Mouse (Mus musculus) MEL (cell line): ENCODE measurements around the gene Sdhc. TPM values are rescaled to one million over a fixed set of nuclear protein-coding genes. Genes with fewer than 3 reads are reported as not detected.

Experiments
- DNase-seq: peaks from one replicate; pipeline ENCODE4 v3.0.0; 2011; ENCODE audit warnings: low read depth, low spot score
- H3K27ac ChIP-seq: 2 replicates; pipeline ENCODE4 v1.5.1; 2012; ENCODE audit warnings: low read depth, mild to moderate bottlenecking, control low read depth, low read length, moderate library complexity; ENCODE audit not compliant: control insufficient read depth
- H3K27me3 ChIP-seq, 2 experiments: fragments of 150-350 bp in 1 of 2; sonication (generic) in 1 of 2; 2 replicates each; pipeline ENCODE4 v1.6.1; 2012; ENCODE audit warnings: low read length in 2 of 2, mild to moderate bottlenecking in 2 of 2, improper control_type of control experiment in 1 of 2, moderate library complexity in 1 of 2; ENCODE audit not compliant: insufficient read depth in 2 of 2, control insufficient read depth in 1 of 2
- H3K36me3 ChIP-seq, 2 experiments: 2 replicates each; pipeline ENCODE4 v1.6.1; 2012 to 2014; ENCODE audit warnings: low read length in 2 of 2, improper control_type of control experiment in 1 of 2, inconsistent platforms in 1 of 2, mild to moderate bottlenecking in 1 of 2; ENCODE audit not compliant: insufficient read depth in 2 of 2, control insufficient read depth in 1 of 2
- H3K4me1 ChIP-seq, 2 experiments: fragments of 150-350 bp in 1 of 2; sonication (generic) in 1 of 2; 2 replicates each; pipeline ENCODE4 v1.6.1; 2012; ENCODE audit warnings: low read length in 2 of 2, improper control_type of control experiment in 1 of 2, mild to moderate bottlenecking in 1 of 2; ENCODE audit not compliant: insufficient read depth in 2 of 2, control insufficient read depth in 1 of 2
- H3K4me3 ChIP-seq, 2 experiments: fragments of 150-350 bp in 1 of 2; sonication (generic) in 1 of 2; 2 replicates each; pipeline ENCODE4 v1.5.1; 2012; ENCODE audit warnings: low read depth in 2 of 2, low read length in 2 of 2, mild to moderate bottlenecking in 2 of 2, moderate library complexity in 2 of 2, control low read depth in 1 of 2, improper control_type of control experiment in 1 of 2; ENCODE audit not compliant: control insufficient read depth in 1 of 2, insufficient read depth in 1 of 2
- H3K79me2 ChIP-seq: 2 replicates; pipeline ENCODE4 v1.6.1; 2012; ENCODE audit warnings: mild to moderate bottlenecking, low read length, moderate library complexity; ENCODE audit not compliant: control insufficient read depth, poor library complexity, insufficient read depth
- H3K9ac ChIP-seq: 2 replicates; pipeline ENCODE4 v1.6.1; 2012; ENCODE audit warnings: low read depth, mild to moderate bottlenecking, control low read depth, low read length, moderate library complexity; ENCODE audit not compliant: control insufficient read depth, poor library complexity, severe bottlenecking
- H3K9me3 ChIP-seq: fragments of 150-350 bp; sonication (generic); replicated peaks from 2 replicates; pipeline ENCODE4 v1.6.1; 2012; ENCODE audit warnings: mild to moderate bottlenecking, low read length, improper control_type of control experiment, moderate library complexity; ENCODE audit not compliant: insufficient read depth
- CHD2 ChIP-seq: IDR thresholded peaks from 2 replicates; pipeline ENCODE4 v1.6.1; 2011; ENCODE audit warnings: low read length, improper control_type of control experiment
- CTCF ChIP-seq, 3 experiments: IDR thresholded peaks in 2 of 3; conservative IDR thresholded peaks in 1 of 3; 2 replicates each; pipeline ENCODE4 v1.5.1; 2011 to 2012; ENCODE audit warnings: low read length in 3 of 3, low read depth in 2 of 3, mild to moderate bottlenecking in 2 of 3, improper control_type of control experiment in 1 of 3, inconsistent platforms in 1 of 3, mixed read lengths in 1 of 3, moderate library complexity in 1 of 3; ENCODE audit not compliant: control insufficient read depth in 1 of 3, insufficient read depth in 1 of 3, poor library complexity in 1 of 3, severe bottlenecking in 1 of 3
- ELF1 ChIP-seq: IDR thresholded peaks from 2 replicates; pipeline ENCODE4 v1.6.1; 2014; ENCODE audit warnings: low read depth, mild to moderate bottlenecking, inconsistent platforms, low read length, improper control_type of control experiment, moderate library complexity
- ETS1 ChIP-seq: IDR thresholded peaks from 2 replicates; pipeline ENCODE4 v1.6.1; 2012; ENCODE audit warnings: low read depth, mild to moderate bottlenecking, inconsistent platforms, low read length, improper control_type of control experiment, moderate library complexity
- GABPA ChIP-seq: IDR thresholded peaks from 2 replicates; pipeline ENCODE4 v1.6.1; 2012; ENCODE audit warnings: low read depth, mild to moderate bottlenecking, inconsistent platforms, low read length, improper control_type of control experiment, moderate library complexity
- GATA1 ChIP-seq: IDR thresholded peaks from 2 replicates; pipeline ENCODE4 v1.6.1; 2011; ENCODE audit warnings: low read depth, low read length, improper control_type of control experiment
- MEF2A ChIP-seq: IDR thresholded peaks from 2 replicates; pipeline ENCODE4 v1.6.1; 2014; ENCODE audit warnings: low read depth, mild to moderate bottlenecking, inconsistent platforms, low read length, improper control_type of control experiment; ENCODE audit not compliant: poor library complexity, insufficient replicate concordance, severe bottlenecking; ENCODE audit errors: extremely low read depth
- MXI1 ChIP-seq: IDR thresholded peaks from 2 replicates; pipeline ENCODE4 v1.6.1; 2011; ENCODE audit warnings: mild to moderate bottlenecking, low read depth, low read length, improper control_type of control experiment
- MYB ChIP-seq: IDR thresholded peaks from 2 replicates; pipeline ENCODE4 v1.6.1; 2011; ENCODE audit warnings: mild to moderate bottlenecking, low read depth, low read length, improper control_type of control experiment
- NELFE ChIP-seq: IDR thresholded peaks from 2 replicates; pipeline ENCODE4 v1.6.1; 2011; ENCODE audit warnings: low read depth, low read length, improper control_type of control experiment
- RAD21 ChIP-seq: IDR thresholded peaks from 2 replicates; pipeline ENCODE4 v1.6.1; 2011; ENCODE audit warnings: mild to moderate bottlenecking, low read depth, low read length, improper control_type of control experiment
- RCOR1 ChIP-seq: IDR thresholded peaks from 2 replicates; pipeline ENCODE4 v1.6.1; 2012; ENCODE audit warnings: low read depth, mild to moderate bottlenecking, inconsistent platforms, low read length, improper control_type of control experiment
- SMC3 ChIP-seq: IDR thresholded peaks from 2 replicates; pipeline ENCODE4 v1.6.1; 2011; ENCODE audit warnings: low read depth, low read length, improper control_type of control experiment
- USF1 ChIP-seq: IDR thresholded peaks from 2 replicates; pipeline ENCODE4 v1.6.1; 2014; ENCODE audit warnings: low read depth, mild to moderate bottlenecking, inconsistent platforms, low read length, improper control_type of control experiment, moderate library complexity
- USF2 ChIP-seq, 2 experiments: IDR thresholded peaks; 2 replicates each; pipeline ENCODE4 v1.6.1; 2011 to 2012; ENCODE audit warnings: improper control_type of control experiment in 2 of 2, low read length in 2 of 2, borderline replicate concordance in 1 of 2, inconsistent platforms in 1 of 2, low read depth in 1 of 2, mild to moderate bottlenecking in 1 of 2; ENCODE audit not compliant: insufficient read depth in 1 of 2
- ZMIZ1 ChIP-seq: IDR thresholded peaks from 2 replicates; pipeline ENCODE4 v1.6.1; 2012; ENCODE audit warnings: low read depth, mild to moderate bottlenecking, inconsistent platforms, low read length, improper control_type of control experiment, moderate library complexity
- ZNF384 ChIP-seq: IDR thresholded peaks from 2 replicates; pipeline ENCODE4 v1.6.1; 2012; ENCODE audit warnings: low read depth, mild to moderate bottlenecking, inconsistent platforms, low read length, improper control_type of control experiment
- polyA plus RNA-seq, 2 experiments: library from polyadenylated mRNA; stranded (reverse) in 1 of 2; unstranded in 1 of 2; fragments of >175 nt in 1 of 2; fragments of >200 nt in 1 of 2; gene quantifications; 2 replicates each; pipeline versions ENCODE4 v1.2.1 to v1.2.4; 2012; ENCODE audit warnings: low replicate concordance in 2 of 2, low read depth in 1 of 2; ENCODE audit not compliant: insufficient read length in 2 of 2, insufficient read depth in 1 of 2, missing spikeins in 1 of 2
- total RNA-seq: library from RNA; depleted of rRNA; stranded (reverse); fragments of 300-350 nt; gene quantifications from 2 replicates; pipeline ENCODE4 v1.2.3, GENCODE M21; 2012

Sdhc gene
- total and polyA plus RNA-seq, 3 experiments: 79.4 to 224 TPM; not detected in 1

DNA sequence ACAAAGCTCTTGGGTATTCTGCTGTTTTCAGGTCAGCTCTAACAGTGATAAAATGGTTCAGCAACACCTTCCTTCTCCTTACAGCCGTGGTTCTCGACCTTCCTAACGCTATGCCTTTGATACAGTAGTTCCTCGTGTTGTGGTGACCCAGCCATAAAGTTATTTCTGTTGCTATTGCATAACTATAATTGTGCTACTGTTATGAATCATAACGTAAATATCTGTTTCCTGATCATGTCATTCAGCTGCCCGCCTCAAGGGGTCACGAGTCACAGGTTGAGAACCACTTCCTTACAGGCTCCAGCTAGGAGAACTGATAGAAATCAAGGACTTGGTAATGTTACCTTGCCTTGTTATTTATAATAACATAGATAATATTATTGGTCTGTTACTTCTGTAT is 33.9 kb upstream of the Sdhc start:
- Histone ChIP-seq H3K9me3 (no peaks in the 10 kb centered on the region), H3K27ac (no peak overlapping the region), H3K4me3 (no peak overlapping the region), H3K4me1 (peaks cover 0 to 9% of the 10 kb centered on the region in 2 experiments; a peak in 2 of 4 replicates), H3K27me3 (no peaks in the 10 kb centered on the region), H3K79me2 (no peaks in the 10 kb centered on the region), H3K9ac (peak overlapping the region; percentile 12; the same call in 1 of the 2 replicates), H3K36me3 (peaks cover 0 to 5% of the 10 kb centered on the region in 2 experiments; a peak in 2 of 4 replicates)
- TF ChIP-seq ELF1 (no peak), GATA1 (0 out of 2 replicates have a peak, but pooled peaks have one; percentile 11), GABPA (no peak), CTCF (IDR thresholded peaks at IDR 0.05 in 2 of 3, conservative IDR thresholded peaks at IDR 0.05 in 1 of 3; ENCODE audit: control insufficient read depth in 1 of 3, insufficient read depth in 1 of 3, low read depth in 2 of 3, low read length in 3 of 3, poor library complexity in 1 of 3, severe bottlenecking in 1 of 3) (peak; percentile 31 to 53 (median 37)), USF1 (peak; percentile 10; the same call in 1 of the 2 replicates), RCOR1 (no peak), CHD2 (no peak), RAD21 (peak; percentile 19), SMC3 (peak; percentile 50)
- DNase-seq: peak; percentile 71

DNA sequence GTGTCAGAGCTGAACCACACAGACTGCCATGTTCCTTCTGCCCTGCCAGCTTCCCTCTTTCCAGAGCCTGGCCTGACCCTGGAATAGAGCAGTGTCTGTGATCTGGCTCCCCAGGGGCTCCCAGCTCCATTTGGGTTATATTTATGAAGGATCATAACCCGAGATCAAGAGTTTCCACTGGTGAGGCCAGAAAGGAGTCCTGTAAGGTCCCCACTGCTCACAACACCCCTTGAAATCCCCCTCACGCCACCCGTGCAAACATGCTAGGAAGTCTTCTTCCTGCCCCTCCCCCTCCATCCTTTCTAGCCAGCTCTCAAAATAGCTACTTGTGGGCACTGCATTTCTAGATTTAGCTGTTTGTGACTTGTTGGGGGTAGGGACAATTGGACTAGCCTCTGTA is 33.2 kb upstream of the Sdhc start:
- peaks cover 0 to 5% of the 10 kb centered on the region in 2 experiments; a peak in 2 of 4 replicates for H3K36me3 ChIP-seq
- H3K79me2 ChIP-seq: no peaks in the 10 kb centered on the region
- peaks cover 0 to 9% of the 10 kb centered on the region in 2 experiments; a peak in 2 of 4 replicates for H3K4me1 ChIP-seq
- H3K27ac ChIP-seq: no peak overlapping the region
- no peak overlapping the region for H3K4me3 ChIP-seq
- no peak for TF ChIP-seq ETS1
- TF ChIP-seq ELF1: no peak
- TF ChIP-seq MEF2A: no peak
- TF ChIP-seq RAD21: no peak
- no peak for TF ChIP-seq USF1
- TF ChIP-seq RCOR1: no peak
- TF ChIP-seq MXI1: no peak
- no peak for TF ChIP-seq ZMIZ1
- no peak for TF ChIP-seq ZNF384
- no peak for TF ChIP-seq USF2 (IDR thresholded peaks at IDR 0.05; ENCODE audit: borderline replicate concordance in 1 of 2, insufficient read depth in 1 of 2, low read depth in 1 of 2, low read length in 2 of 2)
- no peak for TF ChIP-seq MYB
- TF ChIP-seq NELFE: no peak
- TF ChIP-seq, all 39 proteins: peak for 0
- Histone ChIP-seq H3K9me3 (no peaks in the 10 kb centered on the region), H3K9ac (no peak overlapping the region), H3K27me3 (no peaks in the 10 kb centered on the region)
- no peak for DNase-seq
